Mouse (Mus musculus) G1E (cell line): ENCODE results near the gene Casp7.

ENCODE experiments used
- CTCF ChIP-seq: IDR thresholded peaks from 2 replicates; pipeline ENCODE4 v1.5.1; 2012; ENCODE audit warnings: low read depth, low read length, inconsistent platforms, mixed read lengths
- TAL1 ChIP-seq: conservative IDR thresholded peaks from 2 replicates; pipeline ENCODE4 v1.6.1; 2012; ENCODE audit warnings: low read depth, low read length, inconsistent platforms, mixed read lengths

GRCm38 (mm10) chr19:56370389-56371150 is 26.4 kb upstream of the Casp7 start:
- TF ChIP-seq CTCF (no peak), TAL1 (no peak)
